Mouse (Mus musculus): ENCODE results near the gene Dusp28. TPM values are rescaled to one million over a fixed set of nuclear protein-coding genes. Genes with fewer than 3 reads are reported as not detected.
"Not testable (repeated sequence)": the region's sequence is repeated elsewhere in the genome, so short reads cannot be mapped to it uniquely, and the experiment has no call there.

Gene Dusp28
- polyA plus RNA-seq, 1 experiment: 36.6 TPM

- DNase-seq: no peak
- no peaks in the 10 kb centered on the region for H3K36me3 ChIP-seq (ENCODE audit: control insufficient read depth, insufficient read depth, low read length)
- WGBS: 82% methylated on average over 2 of the region's 2 CpGs
- H3K27ac ChIP-seq (ENCODE audit: insufficient read depth, low read depth, low read length): no peak overlapping the region
- H3K4me1 ChIP-seq (ENCODE audit: control insufficient read depth, insufficient read depth, low read length): no peaks in the 10 kb centered on the region
- H3K4me3 ChIP-seq (ENCODE audit: insufficient read depth, low read depth, low read length): no peak overlapping the region
- no peak for TF ChIP-seq CTCF (conservative IDR thresholded peaks at IDR 0.05; ENCODE audit: insufficient read depth, insufficient read length, low read depth, low read length)
- TF ChIP-seq POLR2A (IDR thresholded peaks at IDR 0.05; ENCODE audit: low read depth, low read length): no peak
- H3K27me3 ChIP-seq (replicated peaks; ENCODE audit: control insufficient read depth, insufficient read depth, low read length): no peaks in the 10 kb centered on the region
Observed at GRCm38 (mm10) chr1:92953641-92954040, 46.9 kb downstream of the Dusp28 start.

GRCm38 (mm10) chr1:92956571-92957335 lies 50.0 kb downstream of the Dusp28 start:
- peak; percentile 29; the same call in 1 of the 2 replicates for TF ChIP-seq CTCF (conservative IDR thresholded peaks at IDR 0.05; ENCODE audit: insufficient read depth, insufficient read length, low read depth, low read length)
- H3K27me3 ChIP-seq (replicated peaks; ENCODE audit: control insufficient read depth, insufficient read depth, low read length); H3K27ac ChIP-seq (ENCODE audit: insufficient read depth, low read depth, low read length); H3K4me3 ChIP-seq (ENCODE audit: insufficient read depth, low read depth, low read length); H3K36me3 ChIP-seq (ENCODE audit: control insufficient read depth, insufficient read depth, low read length); H3K4me1 ChIP-seq (ENCODE audit: control insufficient read depth, insufficient read depth, low read length): not testable (repeated sequence)
- WGBS: 7% methylated on average over 11 of the region's 11 CpGs
- DNase-seq: peak; percentile 73

Other genes with a start within 250 kb of the Dusp28 start
- gene Gpc1, start 75.3 kb upstream of the Dusp28 start, polyA plus RNA-seq (2012; rRNA removed): 21.8 and 24.0 TPM in 2 replicates
- gene Ankmy1, start 4.1 kb upstream of the Dusp28 start, polyA plus RNA-seq (2012; rRNA removed): 0.65 and 0.75 TPM in 2 replicates
- 161 and 199 TPM in 2 replicates for gene Rnpepl1, start 3.8 kb downstream of the Dusp28 start, polyA plus RNA-seq (2012; rRNA removed)
- 38.9 and 46.2 TPM in 2 replicates for gene Capn10, start 27.4 kb downstream of the Dusp28 start, polyA plus RNA-seq (2012; rRNA removed)
- gene Gpr35, start 43.9 kb downstream of the Dusp28 start, polyA plus RNA-seq (2012; rRNA removed): 1.3 and 1.9 TPM in 2 replicates
- gene Aqp12, start 99.4 kb downstream of the Dusp28 start, polyA plus RNA-seq (2012; rRNA removed): not detected in 2 replicates
- gene Kif1a, start 195.0 kb downstream of the Dusp28 start, polyA plus RNA-seq (2012; rRNA removed): 1.3 and 1.4 TPM in 2 replicates
- gene Agxt, start 228.3 kb downstream of the Dusp28 start, polyA plus RNA-seq (2012; rRNA removed): 0.08 TPM in 1 of 2 replicates, not detected in the other